Mouse (Mus musculus) MEL (cell line): ENCODE measurements around the gene Tnpo1. TPM values are rescaled to one million over a fixed set of nuclear protein-coding genes. Genes with fewer than 3 reads are reported as not detected.

ENCODE experiments used
- DNase-seq: peaks from one replicate; pipeline ENCODE4 v3.0.0; 2011; ENCODE audit warnings: low read depth, low spot score
- H3K27ac ChIP-seq: 2 replicates; pipeline ENCODE4 v1.5.1; 2012; ENCODE audit warnings: low read depth, mild to moderate bottlenecking, control low read depth, low read length, moderate library complexity; ENCODE audit not compliant: control insufficient read depth
- H3K27me3 ChIP-seq, 2 experiments: fragments of 150-350 bp in 1 of 2; sonication (generic) in 1 of 2; 2 replicates each; pipeline ENCODE4 v1.6.1; 2012; ENCODE audit warnings: low read length in 2 of 2, mild to moderate bottlenecking in 2 of 2, improper control_type of control experiment in 1 of 2, moderate library complexity in 1 of 2; ENCODE audit not compliant: insufficient read depth in 2 of 2, control insufficient read depth in 1 of 2
- H3K36me3 ChIP-seq, 2 experiments: 2 replicates each; pipeline ENCODE4 v1.6.1; 2012 to 2014; ENCODE audit warnings: low read length in 2 of 2, improper control_type of control experiment in 1 of 2, inconsistent platforms in 1 of 2, mild to moderate bottlenecking in 1 of 2; ENCODE audit not compliant: insufficient read depth in 2 of 2, control insufficient read depth in 1 of 2
- H3K4me1 ChIP-seq, 2 experiments: fragments of 150-350 bp in 1 of 2; sonication (generic) in 1 of 2; 2 replicates each; pipeline ENCODE4 v1.6.1; 2012; ENCODE audit warnings: low read length in 2 of 2, improper control_type of control experiment in 1 of 2, mild to moderate bottlenecking in 1 of 2; ENCODE audit not compliant: insufficient read depth in 2 of 2, control insufficient read depth in 1 of 2
- H3K4me3 ChIP-seq, 2 experiments: fragments of 150-350 bp in 1 of 2; sonication (generic) in 1 of 2; 2 replicates each; pipeline ENCODE4 v1.5.1; 2012; ENCODE audit warnings: low read depth in 2 of 2, low read length in 2 of 2, mild to moderate bottlenecking in 2 of 2, moderate library complexity in 2 of 2, control low read depth in 1 of 2, improper control_type of control experiment in 1 of 2; ENCODE audit not compliant: control insufficient read depth in 1 of 2, insufficient read depth in 1 of 2
- H3K79me2 ChIP-seq: 2 replicates; pipeline ENCODE4 v1.6.1; 2012; ENCODE audit warnings: mild to moderate bottlenecking, low read length, moderate library complexity; ENCODE audit not compliant: control insufficient read depth, poor library complexity, insufficient read depth
- H3K9ac ChIP-seq: 2 replicates; pipeline ENCODE4 v1.6.1; 2012; ENCODE audit warnings: low read depth, mild to moderate bottlenecking, control low read depth, low read length, moderate library complexity; ENCODE audit not compliant: control insufficient read depth, poor library complexity, severe bottlenecking
- H3K9me3 ChIP-seq: fragments of 150-350 bp; sonication (generic); replicated peaks from 2 replicates; pipeline ENCODE4 v1.6.1; 2012; ENCODE audit warnings: mild to moderate bottlenecking, low read length, improper control_type of control experiment, moderate library complexity; ENCODE audit not compliant: insufficient read depth
- BHLHE40 ChIP-seq: IDR thresholded peaks from 2 replicates; pipeline ENCODE4 v1.6.1; 2012; ENCODE audit warnings: low read depth, mild to moderate bottlenecking, inconsistent platforms, low read length, improper control_type of control experiment, borderline replicate concordance
- E2F4 ChIP-seq: IDR thresholded peaks from 2 replicates; pipeline ENCODE4 v1.6.1; 2011; ENCODE audit warnings: low read depth, low read length, improper control_type of control experiment, borderline replicate concordance
- GATA1 ChIP-seq: IDR thresholded peaks from 2 replicates; pipeline ENCODE4 v1.6.1; 2011; ENCODE audit warnings: low read depth, low read length, improper control_type of control experiment
- HCFC1 ChIP-seq: IDR thresholded peaks from 2 replicates; pipeline ENCODE4 v1.6.1; 2012; ENCODE audit warnings: low read depth, mild to moderate bottlenecking, inconsistent platforms, low read length, improper control_type of control experiment, moderate library complexity
- JUND ChIP-seq: IDR thresholded peaks from 2 replicates; pipeline ENCODE4 v1.6.1; 2011; ENCODE audit warnings: low read depth, mild to moderate bottlenecking, improper control_type of control experiment, low read length
- KAT2A ChIP-seq: conservative IDR thresholded peaks from 2 replicates; pipeline ENCODE4 v1.6.1; 2012; ENCODE audit warnings: low read depth, low read length, improper control_type of control experiment, inconsistent platforms
- MAX ChIP-seq: IDR thresholded peaks from 2 replicates; pipeline ENCODE4 v1.6.1; 2011; ENCODE audit warnings: low read length, improper control_type of control experiment
- MAZ ChIP-seq: IDR thresholded peaks from 2 replicates; pipeline ENCODE4 v1.6.1; 2012; ENCODE audit warnings: low read depth, mild to moderate bottlenecking, inconsistent platforms, low read length, improper control_type of control experiment
- MXI1 ChIP-seq: IDR thresholded peaks from 2 replicates; pipeline ENCODE4 v1.6.1; 2011; ENCODE audit warnings: mild to moderate bottlenecking, low read depth, low read length, improper control_type of control experiment
- MYB ChIP-seq: IDR thresholded peaks from 2 replicates; pipeline ENCODE4 v1.6.1; 2011; ENCODE audit warnings: mild to moderate bottlenecking, low read depth, low read length, improper control_type of control experiment
- MYC ChIP-seq: IDR thresholded peaks from 2 replicates; pipeline ENCODE4 v1.6.1; 2011; ENCODE audit warnings: low read depth, mild to moderate bottlenecking, low read length, improper control_type of control experiment, moderate library complexity
- POLR2A ChIP-seq, 2 experiments: IDR thresholded peaks; 2 replicates each; pipeline ENCODE4 v1.6.1; 2011 to 2012; ENCODE audit warnings: low read length in 2 of 2, mild to moderate bottlenecking in 2 of 2, control low read depth in 1 of 2, improper control_type of control experiment in 1 of 2, low read depth in 1 of 2, moderate library complexity in 1 of 2; ENCODE audit not compliant: control insufficient read depth in 1 of 2, insufficient read depth in 1 of 2, poor library complexity in 1 of 2
- POLR2AphosphoS5 ChIP-seq: IDR thresholded peaks from 2 replicates; pipeline ENCODE4 v1.6.1; 2012; ENCODE audit warnings: low read depth, borderline replicate concordance, mild to moderate bottlenecking, inconsistent platforms, low read length, moderate library complexity, mixed read lengths
- RCOR1 ChIP-seq: IDR thresholded peaks from 2 replicates; pipeline ENCODE4 v1.6.1; 2012; ENCODE audit warnings: low read depth, mild to moderate bottlenecking, inconsistent platforms, low read length, improper control_type of control experiment
- TAL1 ChIP-seq: IDR thresholded peaks from 2 replicates; pipeline ENCODE4 v1.6.1; 2012; ENCODE audit warnings: mild to moderate bottlenecking, inconsistent platforms, low read length, moderate library complexity, mixed read lengths
- TCF12 ChIP-seq: IDR thresholded peaks from 2 replicates; pipeline ENCODE4 v1.6.1; 2014; ENCODE audit warnings: low read depth, mild to moderate bottlenecking, inconsistent platforms, low read length, improper control_type of control experiment, moderate library complexity
- UBTF ChIP-seq: IDR thresholded peaks from 2 replicates; pipeline ENCODE4 v1.6.1; 2012; ENCODE audit warnings: low read depth, mild to moderate bottlenecking, inconsistent platforms, low read length, improper control_type of control experiment, moderate library complexity, borderline replicate concordance; ENCODE audit not compliant: insufficient read depth
- USF1 ChIP-seq: IDR thresholded peaks from 2 replicates; pipeline ENCODE4 v1.6.1; 2014; ENCODE audit warnings: low read depth, mild to moderate bottlenecking, inconsistent platforms, low read length, improper control_type of control experiment, moderate library complexity
- ZC3H11A ChIP-seq: IDR thresholded peaks from 2 replicates; pipeline ENCODE4 v1.6.1; 2012; ENCODE audit warnings: low read depth, mild to moderate bottlenecking, inconsistent platforms, low read length, improper control_type of control experiment
- ZKSCAN1 ChIP-seq: IDR thresholded peaks from 2 replicates; pipeline ENCODE4 v1.6.1; 2012; ENCODE audit warnings: low read depth, mild to moderate bottlenecking, inconsistent platforms, low read length, improper control_type of control experiment, moderate library complexity
- ZNF384 ChIP-seq: IDR thresholded peaks from 2 replicates; pipeline ENCODE4 v1.6.1; 2012; ENCODE audit warnings: low read depth, mild to moderate bottlenecking, inconsistent platforms, low read length, improper control_type of control experiment
- polyA plus RNA-seq, 2 experiments: library from polyadenylated mRNA; stranded (reverse) in 1 of 2; unstranded in 1 of 2; fragments of >175 nt in 1 of 2; fragments of >200 nt in 1 of 2; gene quantifications; 2 replicates each; pipeline versions ENCODE4 v1.2.1 to v1.2.4; 2012; ENCODE audit warnings: low replicate concordance in 2 of 2, low read depth in 1 of 2; ENCODE audit not compliant: insufficient read length in 2 of 2, insufficient read depth in 1 of 2, missing spikeins in 1 of 2
- total RNA-seq: library from RNA; depleted of rRNA; stranded (reverse); fragments of 300-350 nt; gene quantifications from 2 replicates; pipeline ENCODE4 v1.2.3, GENCODE M21; 2012

Gene Tnpo1
- total and polyA plus RNA-seq, 3 experiments, result 48.0 to 123 (median 89.6) TPM

DNA sequence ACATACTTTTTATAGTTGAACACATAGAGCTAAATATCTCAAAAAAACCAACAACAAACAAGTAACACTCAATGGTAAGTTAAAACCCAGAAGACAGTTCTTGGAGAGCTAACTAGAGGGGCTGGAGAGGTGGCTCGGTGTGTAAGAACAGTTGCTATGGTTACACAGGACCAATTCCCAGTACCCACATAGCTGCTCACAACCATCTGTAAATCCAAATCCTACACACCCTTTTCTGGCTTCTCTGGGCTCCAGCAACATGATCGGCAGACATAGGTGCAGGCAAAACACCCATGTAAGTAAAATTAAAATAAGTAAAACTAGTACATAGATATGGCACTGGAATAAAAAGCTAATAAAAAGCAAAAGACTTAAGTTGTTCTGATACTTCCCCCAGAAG lies 31.3 kb downstream of the Tnpo1 start:
- Histone ChIP-seq H3K36me3 (peaks cover 0 to 16% of the 10 kb centered on the region in 2 experiments; a peak in 2 of 4 replicates), H3K4me3 (no peak overlapping the region), H3K4me1 (peaks cover 17% of the 10 kb centered on the region in 2 experiments), H3K27ac (no peak overlapping the region), H3K9me3 (no peaks in the 10 kb centered on the region), H3K9ac (no peak overlapping the region), H3K27me3 (no peaks in the 10 kb centered on the region), H3K79me2 (peaks cover 41% of the 10 kb centered on the region)
- no peak for DNase-seq
- TF ChIP-seq ZKSCAN1 (no peak), USF1 (no peak), MXI1 (no peak), RCOR1 (no peak)

DNA sequence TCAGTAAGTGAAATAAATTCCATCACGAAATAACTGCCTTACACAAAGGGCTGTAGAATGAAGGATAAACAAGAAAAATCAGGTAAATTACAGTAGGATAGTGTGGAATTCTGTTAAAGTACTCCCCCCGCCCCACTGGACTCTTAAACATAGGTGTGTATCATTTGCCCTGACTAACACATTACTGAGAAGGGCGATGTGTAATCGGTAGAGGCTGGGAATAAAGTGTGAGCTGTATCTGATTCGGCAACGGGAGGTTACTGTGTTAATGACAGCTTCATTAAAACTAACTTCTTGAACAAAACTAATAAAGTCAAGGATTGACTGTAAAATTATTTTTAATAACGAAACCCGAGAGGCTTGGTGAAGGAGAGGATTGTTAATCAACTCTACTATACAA lies 34.7 kb downstream of the Tnpo1 start:
- peak; percentile 42 for DNase-seq
- H3K4me3 ChIP-seq, result peak overlapping the region in 1 of 2 experiments; percentile 54; a peak in 3 of 4 replicates
- H3K9me3 ChIP-seq, result no peaks in the 10 kb centered on the region
- no peaks in the 10 kb centered on the region for H3K27me3 ChIP-seq
- H3K9ac ChIP-seq, result peak overlapping the region; percentile 97
- H3K36me3 ChIP-seq, result peaks cover 17 to 32% of the 10 kb centered on the region in 2 experiments
- no peak overlapping the region for H3K27ac ChIP-seq
- TF ChIP-seq BHLHE40 (no peak), MXI1 (no peak), MAX (no peak), MAZ (no peak), POLR2AphosphoS5 (no peak), TAL1 (no peak), TCF12 (no peak), JUND (no peak), MYC (no peak), MYB (no peak), ZC3H11A (no peak), UBTF (no peak), HCFC1 (no peak), ZNF384 (no peak), USF1 (no peak), KAT2A (no peak), POLR2A (IDR thresholded peaks at IDR 0.05; ENCODE audit: control insufficient read depth in 1 of 2, insufficient read depth in 1 of 2, low read depth in 1 of 2, low read length in 2 of 2, poor library complexity in 1 of 2) (no peak), GATA1 (no peak), E2F4 (no peak), RCOR1 (no peak)
- peaks cover 47% of the 10 kb centered on the region for H3K79me2 ChIP-seq
- H3K4me1 ChIP-seq, result peaks cover 16 to 17% of the 10 kb centered on the region in 2 experiments
